Mouse (Mus musculus) lung, adult 2 months (tissue): ENCODE data around the gene Tac2.

Source experiments
- CTCF ChIP-seq: fragments of 200-500 bp; IDR thresholded peaks from 2 replicates; pipeline ENCODE4 v1.5.1; 2011; ENCODE audit warnings: mild to moderate bottlenecking, low read length, control low read depth; ENCODE audit not compliant: insufficient read depth
- POLR2A ChIP-seq: fragments of 200-500 bp; IDR thresholded peaks from 2 replicates; pipeline ENCODE4 v1.6.1; 2011; ENCODE audit warnings: low read depth, mild to moderate bottlenecking, control low read depth, low read length, borderline replicate concordance; ENCODE audit errors: extremely low read depth

GRCm38 (mm10) chr10:127679881-127680280 lies 44.4 kb upstream of the Tac2 start:
- no peak for TF ChIP-seq CTCF
- no peak for TF ChIP-seq POLR2A
